Mouse (Mus musculus): ENCODE results near the gene Rnf144a. TPM values are rescaled to one million over a fixed set of nuclear protein-coding genes. Genes with fewer than 3 reads are reported as not detected.

Gene Rnf144a
- polyA plus RNA-seq, 1 experiment from 2014 or later = 3.2 TPM

DNA sequence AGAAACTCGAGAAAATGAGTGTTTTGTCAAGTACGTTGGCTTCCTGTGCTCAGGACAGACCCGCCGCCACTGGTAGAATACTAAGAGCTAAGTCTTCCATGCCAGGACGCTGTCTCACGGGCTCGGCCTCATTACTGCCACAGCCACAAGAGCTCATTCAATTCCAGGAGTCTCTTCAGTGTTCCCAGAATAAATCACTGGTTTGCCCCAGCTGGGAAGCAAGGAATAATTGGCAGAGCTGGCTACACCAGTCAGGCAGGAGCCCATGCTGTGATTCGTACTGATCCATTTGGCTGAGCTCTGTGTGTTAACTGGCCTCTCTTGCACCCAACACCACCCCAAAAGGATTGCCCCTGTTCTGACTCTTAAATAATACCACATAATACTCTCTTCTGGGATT is 45.0 kb downstream of the Rnf144a start:
- TF ChIP-seq CTCF (IDR thresholded peaks at IDR 0.05; ENCODE audit: low read depth) (no peak), EP300 (IDR thresholded peaks at IDR 0.05; ENCODE audit: low read depth) (no peak)
- Histone ChIP-seq H3K36me3 (replicated peaks; ENCODE audit: insufficient read depth, low read length) (no peaks in the 10 kb centered on the region), H3K4me3 (ENCODE audit: low read depth, low read length) (no peak overlapping the region), H3K9ac (replicated peaks) (no peak overlapping the region), H3K4me2 (ENCODE audit: low read depth, low read length) (no peak overlapping the region), H3K27ac (ENCODE audit: low read depth) (no peak overlapping the region), H3K9me3 (ENCODE audit: low read length) (no peaks in the 10 kb centered on the region), H3K27me3 (ENCODE audit: insufficient read depth, low read length) (no peaks in the 10 kb centered on the region), H3K4me1 (ENCODE audit: insufficient read depth) (no peaks in the 10 kb centered on the region)
- WGBS (ENCODE audit: insufficient replicate concordance) = 83% methylated on average over 8 of the region's 8 CpGs
- ATAC-seq (no peak), DNase-seq (no peak)

DNA sequence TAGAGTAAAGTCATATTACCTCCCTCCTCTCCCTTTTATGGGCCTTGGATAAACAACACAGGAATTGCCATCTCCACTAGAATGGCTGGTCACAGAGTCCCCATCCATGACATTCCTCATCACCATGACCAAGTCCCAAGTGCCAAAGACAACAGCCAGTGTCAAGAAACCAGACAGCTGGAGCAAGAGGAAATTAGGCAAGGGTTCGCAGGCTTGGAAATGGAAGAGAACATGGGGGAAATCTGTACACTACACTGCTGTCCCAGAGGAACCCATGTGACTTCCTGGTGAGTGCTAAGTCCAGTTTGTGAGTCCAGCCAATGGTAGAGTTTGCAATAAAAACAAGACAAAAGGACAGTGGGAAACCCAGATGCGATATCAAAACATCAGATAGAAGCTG is 47.7 kb downstream of the Rnf144a start:
- Histone ChIP-seq H3K27ac (ENCODE audit: low read depth) (no peak overlapping the region), H3K9ac (replicated peaks) (no peak overlapping the region), H3K36me3 (replicated peaks; ENCODE audit: insufficient read depth, low read length) (no peaks in the 10 kb centered on the region), H3K4me2 (ENCODE audit: low read depth, low read length) (no peak overlapping the region), H3K9me3 (ENCODE audit: low read length) (no peaks in the 10 kb centered on the region), H3K4me1 (ENCODE audit: insufficient read depth) (no peaks in the 10 kb centered on the region), H3K27me3 (ENCODE audit: insufficient read depth, low read length) (no peaks in the 10 kb centered on the region), H3K4me3 (ENCODE audit: low read depth, low read length) (no peak overlapping the region)
- ATAC-seq = no peak
- DNase-seq = no peak
- TF ChIP-seq CTCF (IDR thresholded peaks at IDR 0.05; ENCODE audit: low read depth) (no peak), EP300 (IDR thresholded peaks at IDR 0.05; ENCODE audit: low read depth) (no peak)
- WGBS (ENCODE audit: insufficient replicate concordance) = 62% methylated on average over 2 of the region's 2 CpGs

DNA sequence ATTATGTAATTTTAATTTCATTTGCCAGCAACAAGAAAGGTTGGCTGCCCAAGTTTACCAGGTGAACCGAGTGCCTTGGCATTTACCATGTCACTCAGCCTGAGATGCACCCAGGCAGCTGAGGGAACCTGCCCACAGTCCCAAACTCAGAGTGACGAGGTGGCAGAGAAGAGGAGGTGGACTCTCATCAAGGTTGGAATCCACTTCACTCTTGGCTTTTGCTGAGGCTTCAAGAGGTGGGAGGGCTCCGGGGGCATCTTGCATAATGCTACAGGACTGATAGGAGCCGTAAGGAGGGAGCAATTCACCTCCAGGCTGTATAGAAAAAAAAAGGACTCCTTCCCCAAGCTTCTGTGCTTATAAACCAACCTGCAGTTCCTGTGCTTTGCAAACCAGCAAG is 48.7 kb downstream of the Rnf144a start:
- no peak overlapping the region for H3K4me3 ChIP-seq (ENCODE audit: low read depth, low read length)
- no peak for DNase-seq
- H3K9ac ChIP-seq (replicated peaks) = no peak overlapping the region
- ATAC-seq = no peak
- WGBS (ENCODE audit: insufficient replicate concordance) = 65% methylated on average over 4 of the region's 4 CpGs
- no peaks in the 10 kb centered on the region for H3K9me3 ChIP-seq (ENCODE audit: low read length)
- no peak overlapping the region for H3K27ac ChIP-seq (ENCODE audit: low read depth)
- no peaks in the 10 kb centered on the region for H3K36me3 ChIP-seq (replicated peaks; ENCODE audit: insufficient read depth, low read length)
- TF ChIP-seq CTCF (IDR thresholded peaks at IDR 0.05; ENCODE audit: low read depth) (no peak), EP300 (IDR thresholded peaks at IDR 0.05; ENCODE audit: low read depth) (no peak)
- no peak overlapping the region for H3K4me2 ChIP-seq (ENCODE audit: low read depth, low read length)
- H3K4me1 ChIP-seq (ENCODE audit: insufficient read depth) = no peaks in the 10 kb centered on the region
- H3K27me3 ChIP-seq (ENCODE audit: insufficient read depth, low read length) = no peaks in the 10 kb centered on the region

DNA sequence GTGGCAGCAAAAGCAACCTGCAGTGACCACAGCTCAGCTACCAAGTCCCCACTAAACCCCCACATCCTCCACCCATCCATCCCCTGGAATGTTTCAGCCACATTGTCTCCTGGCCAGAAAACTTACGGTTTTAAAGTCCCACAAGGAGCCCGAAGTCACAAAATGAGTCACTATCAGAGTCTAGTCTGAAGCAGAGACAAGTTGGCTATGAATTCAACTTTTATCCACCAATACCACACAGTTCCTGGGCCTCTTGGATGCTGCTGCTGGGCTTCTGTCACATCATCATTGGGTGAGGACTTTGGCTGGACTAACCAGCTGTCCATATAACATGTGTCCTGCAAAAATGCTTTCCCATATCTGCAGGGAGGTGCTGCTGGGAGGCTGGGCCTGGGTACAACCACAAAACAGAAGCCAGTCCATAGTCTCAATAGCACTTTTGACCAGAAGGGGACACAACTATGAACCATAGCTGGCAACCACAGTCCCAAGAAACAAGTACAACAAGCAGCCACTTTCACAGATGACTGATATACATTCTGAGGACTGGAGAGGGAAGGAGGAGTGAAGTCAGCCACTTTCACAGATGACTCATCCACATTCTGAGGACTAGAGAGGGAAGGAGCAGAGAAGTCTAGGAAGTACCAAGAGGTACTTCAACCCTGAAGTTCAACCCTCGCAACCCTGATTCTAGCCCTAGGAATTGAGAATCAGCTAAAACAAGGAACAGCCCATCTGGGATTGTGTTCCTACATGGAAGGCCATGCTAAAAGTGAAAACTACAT is 49.3 kb downstream of the Rnf144a start:
- no peaks in the 10 kb centered on the region for H3K27me3 ChIP-seq (ENCODE audit: insufficient read depth, low read length)
- no peak overlapping the region for H3K4me3 ChIP-seq (ENCODE audit: low read depth, low read length)
- H3K36me3 ChIP-seq (replicated peaks; ENCODE audit: insufficient read depth, low read length) = no peaks in the 10 kb centered on the region
- WGBS (ENCODE audit: insufficient replicate concordance) = 78% methylated on average over 3 of the region's 3 CpGs
- no peaks in the 10 kb centered on the region for H3K4me1 ChIP-seq (ENCODE audit: insufficient read depth)
- H3K9ac ChIP-seq (replicated peaks) = no peak overlapping the region
- ATAC-seq = no peak
- H3K9me3 ChIP-seq (ENCODE audit: low read length) = no peaks in the 10 kb centered on the region
- no peak overlapping the region for H3K4me2 ChIP-seq (ENCODE audit: low read depth, low read length)
- no peak overlapping the region for H3K27ac ChIP-seq (ENCODE audit: low read depth)
- no peak for TF ChIP-seq EP300 (IDR thresholded peaks at IDR 0.05; ENCODE audit: low read depth)
- no peak for TF ChIP-seq CTCF (IDR thresholded peaks at IDR 0.05; ENCODE audit: low read depth)
- DNase-seq = no peak

GRCm38 (mm10) chr12:26364822-26365221 is 50.2 kb downstream of the Rnf144a start:
- H3K4me1 ChIP-seq (ENCODE audit: insufficient read depth) = no peaks in the 10 kb centered on the region
- H3K4me3 ChIP-seq (ENCODE audit: low read depth, low read length) = no peak overlapping the region
- TF ChIP-seq EP300 (IDR thresholded peaks at IDR 0.05; ENCODE audit: low read depth) = no peak
- TF ChIP-seq CTCF (IDR thresholded peaks at IDR 0.05; ENCODE audit: low read depth) = no peak
- H3K4me2 ChIP-seq (ENCODE audit: low read depth, low read length) = no peak overlapping the region
- ATAC-seq = no peak
- H3K27ac ChIP-seq (ENCODE audit: low read depth) = no peak overlapping the region
- 59% methylated on average over 5 of the region's 5 CpGs for WGBS (ENCODE audit: insufficient replicate concordance)
- H3K9ac ChIP-seq (replicated peaks) = no peak overlapping the region
- no peaks in the 10 kb centered on the region for H3K36me3 ChIP-seq (replicated peaks; ENCODE audit: insufficient read depth, low read length)
- peak; percentile 36 for DNase-seq
- no peaks in the 10 kb centered on the region for H3K27me3 ChIP-seq (ENCODE audit: insufficient read depth, low read length)
- no peaks in the 10 kb centered on the region for H3K9me3 ChIP-seq (ENCODE audit: low read length)

DNA sequence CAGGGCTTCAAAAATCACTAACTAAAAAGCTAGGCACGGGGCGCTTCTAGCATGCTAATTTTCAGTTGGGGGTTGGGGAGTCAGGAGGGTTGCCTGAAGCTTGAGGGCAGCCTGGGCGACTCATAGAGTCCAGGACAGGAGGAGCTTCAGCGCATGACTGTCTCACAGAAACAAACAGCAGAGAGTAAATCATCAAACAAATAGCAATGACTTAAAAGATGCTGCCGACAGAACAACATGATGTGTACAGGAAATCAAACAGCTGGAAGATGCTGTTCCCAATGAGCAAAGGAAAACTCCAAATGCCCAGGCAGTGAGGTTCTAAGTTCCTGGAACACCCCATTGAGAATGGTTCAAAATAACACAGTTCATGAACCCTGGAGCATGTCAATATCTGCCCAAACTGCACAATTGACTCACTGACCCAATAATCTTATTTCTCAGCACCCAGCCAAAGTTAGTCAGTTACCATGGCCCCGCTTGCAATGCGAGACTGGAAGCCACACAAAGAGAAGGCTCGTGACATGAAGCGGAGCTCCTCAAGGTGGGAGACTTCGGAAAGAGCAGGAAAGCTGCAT is 54.0 kb downstream of the Rnf144a start:
- no peak overlapping the region for H3K27ac ChIP-seq (ENCODE audit: low read depth)

More for the DNA sequence above, 54.0 kb downstream of the Rnf144a start:
- no peaks in the 10 kb centered on the region for H3K4me1 ChIP-seq (ENCODE audit: insufficient read depth)
- H3K9me3 ChIP-seq (ENCODE audit: low read length) = no peaks in the 10 kb centered on the region
- peak; percentile 78 for ATAC-seq
- no peaks in the 10 kb centered on the region for H3K36me3 ChIP-seq (replicated peaks; ENCODE audit: insufficient read depth, low read length)
- DNase-seq = no peak
- H3K27me3 ChIP-seq (ENCODE audit: insufficient read depth, low read length) = no peaks in the 10 kb centered on the region
- H3K9ac ChIP-seq (replicated peaks) = no peak overlapping the region
- WGBS (ENCODE audit: insufficient replicate concordance) = 80% methylated on average over 10 of the region's 10 CpGs
- TF ChIP-seq EP300 (IDR thresholded peaks at IDR 0.05; ENCODE audit: low read depth) (no peak), CTCF (IDR thresholded peaks at IDR 0.05; ENCODE audit: low read depth) (no peak)
- no peak overlapping the region for H3K4me2 ChIP-seq (ENCODE audit: low read depth, low read length)
- H3K4me3 ChIP-seq (ENCODE audit: low read depth, low read length) = no peak overlapping the region

Data from liver, postnatal 0 days (tissue).